Mouse (Mus musculus) myocyte (in vitro differentiated cells): ENCODE results near the gene Olfr1423.

Experiments
- MYOD1 ChIP-seq, 3 experiments: IDR thresholded peaks; one replicate each; pipeline ENCODE4 v1.6.1; 2011; ENCODE audit warnings: control low read depth in 2 of 3, low read depth in 2 of 3, mild to moderate bottlenecking in 2 of 3, moderate library complexity in 1 of 3; ENCODE audit not compliant: insufficient read length in 2 of 3, control insufficient read depth in 1 of 3
- MYOG ChIP-seq, 3 experiments: IDR thresholded peaks; one replicate each; pipeline ENCODE4 v1.6.1; 2011; ENCODE audit warnings: control low read depth in 2 of 3, low read depth in 2 of 3, mild to moderate bottlenecking in 2 of 3; ENCODE audit not compliant: insufficient read length in 2 of 3, control insufficient read depth in 1 of 3, insufficient read depth in 1 of 3
- POLR2A ChIP-seq: IDR thresholded peaks from one replicate; pipeline ENCODE4 v1.6.1; 2011; ENCODE audit warnings: low read depth, mild to moderate bottlenecking, control low read depth, moderate library complexity; ENCODE audit not compliant: insufficient read length
- POLR2AphosphoS2 ChIP-seq: IDR thresholded peaks from one replicate; pipeline ENCODE4 v1.6.1; 2011; ENCODE audit warnings: low read depth, control low read depth; ENCODE audit not compliant: insufficient read length
- SRF ChIP-seq: IDR thresholded peaks from one replicate; pipeline ENCODE4 v1.6.1; 2011; ENCODE audit warnings: low read depth; ENCODE audit not compliant: control insufficient read depth, insufficient read length
- TCF12 ChIP-seq: IDR thresholded peaks from one replicate; pipeline ENCODE4 v1.6.1; 2011; ENCODE audit warnings: mild to moderate bottlenecking, control low read depth; ENCODE audit not compliant: poor library complexity, insufficient read depth, severe bottlenecking
- USF1 ChIP-seq: IDR thresholded peaks from one replicate; pipeline ENCODE4 v1.6.1; 2011; ENCODE audit warnings: low read depth, mild to moderate bottlenecking, control low read depth, moderate library complexity

GRCm38 (mm10) chr19:11994703-11995431 is 46.2 kb downstream of the Olfr1423 start:
- TF ChIP-seq TCF12: no peak
- no peak for TF ChIP-seq SRF
- TF ChIP-seq POLR2A: no peak
- no peak for TF ChIP-seq MYOG (IDR thresholded peaks at IDR 0.05; ENCODE audit: control insufficient read depth in 1 of 3, insufficient read depth in 1 of 3, insufficient read length in 2 of 3, low read depth in 2 of 3)
- TF ChIP-seq POLR2AphosphoS2: no peak
- TF ChIP-seq MYOD1 (IDR thresholded peaks at IDR 0.05; ENCODE audit: control insufficient read depth in 1 of 3, insufficient read length in 2 of 3, low read depth in 2 of 3): no peak
- no peak for TF ChIP-seq USF1
